Mouse (Mus musculus) testis, adult 2 months (tissue): ENCODE data around the gene Smg9. TPM values are rescaled to one million over a fixed set of nuclear protein-coding genes. Genes with fewer than 3 reads are reported as not detected.

Experiments used
- H3K27ac ChIP-seq: fragments of 200-500 bp; 2 replicates; pipeline ENCODE4 v1.5.1; 2012; ENCODE audit warnings: low read depth, low read length; ENCODE audit not compliant: control insufficient read depth, insufficient read depth
- H3K27me3 ChIP-seq: fragments of 200-500 bp; 2 replicates; pipeline ENCODE4 v1.6.1; 2012; ENCODE audit warnings: mild to moderate bottlenecking, low read length, moderate library complexity; ENCODE audit not compliant: control insufficient read depth, insufficient read depth
- H3K36me3 ChIP-seq: fragments of 200-500 bp; 2 replicates; pipeline ENCODE4 v1.6.1; 2012; ENCODE audit warnings: mild to moderate bottlenecking, low read length; ENCODE audit not compliant: control insufficient read depth, insufficient read depth
- H3K4me1 ChIP-seq: fragments of 200-500 bp; 2 replicates; pipeline ENCODE4 v1.6.1; 2012; ENCODE audit warnings: low read length; ENCODE audit not compliant: control insufficient read depth, insufficient read depth
- H3K4me3 ChIP-seq: fragments of 200-500 bp; 2 replicates; pipeline ENCODE4 v1.5.1; 2012; ENCODE audit warnings: low read depth, mild to moderate bottlenecking, low read length, moderate library complexity, mixed read lengths; ENCODE audit not compliant: control insufficient read depth
- CTCF ChIP-seq: fragments of 200-500 bp; IDR thresholded peaks from 2 replicates; pipeline ENCODE4 v1.5.1; 2012; ENCODE audit warnings: low read depth, mild to moderate bottlenecking, inconsistent platforms, low read length, moderate library complexity; ENCODE audit not compliant: control insufficient read depth, insufficient read depth, insufficient replicate concordance
- POLR2A ChIP-seq: fragments of 200-500 bp; IDR thresholded peaks from 2 replicates; pipeline ENCODE4 v1.6.1; 2012; ENCODE audit warnings: low read depth, mild to moderate bottlenecking, inconsistent platforms, low read length, moderate library complexity; ENCODE audit not compliant: control insufficient read depth
- polyA plus RNA-seq: library from polyadenylated mRNA; depleted of rRNA; stranded (reverse); fragments of >200 nt; gene quantifications from 2 replicates; pipeline ENCODE4 v1.2.3, GENCODE M21; 2012

The Smg9 gene
- polyA plus RNA-seq, 1 experiment = 151 TPM

- no peaks in the 10 kb centered on the region for H3K27me3 ChIP-seq
- peaks cover 7% of the 10 kb centered on the region for H3K4me1 ChIP-seq
- no peak overlapping the region for H3K27ac ChIP-seq
- TF ChIP-seq CTCF = no peak
- no peak for TF ChIP-seq POLR2A
- no peaks in the 10 kb centered on the region for H3K36me3 ChIP-seq
- no peak overlapping the region for H3K4me3 ChIP-seq
Measured at GRCm38 (mm10) chr7:24459440-24459839, 60.0 kb downstream of the Smg9 start.

GRCm38 (mm10) chr7:24459843-24460242, 60.4 kb downstream of the Smg9 start:
- H3K27ac ChIP-seq = no peak overlapping the region
- H3K36me3 ChIP-seq = no peaks in the 10 kb centered on the region
- peaks cover 7% of the 10 kb centered on the region for H3K4me1 ChIP-seq
- no peak for TF ChIP-seq POLR2A
- no peak for TF ChIP-seq CTCF
- H3K27me3 ChIP-seq = no peaks in the 10 kb centered on the region
- no peak overlapping the region for H3K4me3 ChIP-seq

DNA sequence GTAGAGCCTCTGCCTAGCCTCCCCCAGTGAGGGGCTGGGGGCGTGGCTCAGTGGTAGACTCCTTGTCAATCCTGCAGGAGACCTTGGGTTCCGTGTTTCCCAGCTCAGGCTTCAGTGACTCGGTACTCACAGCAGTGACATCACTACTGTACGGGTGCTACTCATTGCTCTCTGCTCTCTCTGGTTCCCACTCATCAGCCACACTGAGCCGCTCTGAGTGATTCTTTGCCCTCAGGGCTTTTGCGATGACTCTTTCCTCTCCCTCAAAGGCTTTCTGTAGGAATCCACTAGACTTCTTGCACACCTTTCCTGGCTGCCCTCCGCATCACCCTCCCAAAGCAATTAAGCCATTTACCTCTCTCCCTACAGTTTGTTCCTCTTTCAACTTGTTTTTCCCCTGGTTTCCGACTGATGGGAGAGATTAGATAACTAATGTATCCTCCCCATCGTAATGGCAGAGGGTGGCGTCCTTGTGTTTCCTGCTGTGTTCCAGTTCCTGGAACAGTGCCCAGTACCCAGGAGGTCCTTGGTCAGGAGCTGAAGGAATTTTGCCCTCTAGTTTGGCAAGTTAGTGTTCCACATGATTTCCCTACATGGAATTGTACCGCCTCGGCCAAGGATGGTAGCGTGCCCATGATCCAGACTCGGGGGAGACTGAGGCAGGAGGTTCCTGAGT, 62.1 kb downstream of the Smg9 start:
- Histone ChIP-seq H3K27ac (no peak overlapping the region), H3K4me1 (peaks cover 7% of the 10 kb centered on the region), H3K36me3 (no peaks in the 10 kb centered on the region), H3K27me3 (no peaks in the 10 kb centered on the region), H3K4me3 (no peak overlapping the region)
- no peak for TF ChIP-seq POLR2A
- no peak for TF ChIP-seq CTCF

- Histone ChIP-seq H3K4me3 (no peak within 1 kb of the TSS), H3K4me1 (peaks cover 7% of the 10 kb centered on the region), H3K27me3 (no peaks in the 10 kb centered on the region), H3K36me3 (no peaks in the 10 kb centered on the region), H3K27ac (no peak within 1 kb of the TSS)
- TF ChIP-seq POLR2A (no peak), CTCF (no peak)
Measured at GRCm38 (mm10) chr7:24462388-24463319, 63.2 kb downstream of the Smg9 start, which contains the start of gene Plaur. TSS of gene Plaur (plus strand) at chr7:24462484.

DNA sequence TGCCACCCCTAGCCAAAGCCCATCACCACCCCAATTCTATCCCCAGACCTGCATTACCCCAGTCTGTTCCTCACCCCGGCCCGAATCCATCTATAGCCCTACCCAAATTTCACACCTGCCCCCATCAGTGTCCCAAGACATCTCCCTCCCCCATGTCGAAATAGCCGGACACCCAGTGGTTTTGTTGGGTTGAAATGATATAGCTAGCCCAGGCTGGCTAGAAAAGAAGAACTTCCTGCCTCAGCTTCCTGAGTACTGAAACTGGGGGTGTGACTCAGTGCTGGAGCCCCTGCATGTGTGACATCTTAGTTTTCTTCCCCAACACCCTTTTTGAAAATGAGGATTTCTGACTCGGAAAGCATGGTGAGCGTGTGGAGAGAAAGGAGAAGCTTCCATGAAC, 67.4 kb downstream of the Smg9 start:
- TF ChIP-seq CTCF (no peak), POLR2A (no peak)
- Histone ChIP-seq H3K4me3 (no peak overlapping the region), H3K27ac (no peak overlapping the region), H3K36me3 (no peaks in the 10 kb centered on the region), H3K27me3 (no peaks in the 10 kb centered on the region), H3K4me1 (peaks cover 5% of the 10 kb centered on the region)

DNA sequence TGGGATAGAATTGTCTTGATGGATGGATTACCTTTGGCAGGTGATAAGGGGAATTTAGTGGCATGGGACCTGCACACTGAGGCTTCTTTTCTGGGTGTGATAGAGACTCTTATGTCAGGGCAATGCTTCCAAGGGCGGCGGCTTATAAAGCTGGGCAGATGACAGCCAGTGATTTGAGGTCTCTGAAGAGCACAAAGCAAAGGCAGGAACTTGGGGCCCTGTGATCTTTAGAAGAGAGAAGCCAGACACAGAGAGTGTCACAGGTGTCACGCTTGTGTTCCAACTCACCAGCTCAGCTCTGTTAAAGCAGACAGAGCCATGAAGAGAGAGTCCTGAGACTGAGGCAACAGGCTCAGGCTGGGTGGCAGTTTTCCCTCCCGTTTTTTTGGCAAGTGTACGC, 68.5 kb downstream of the Smg9 start:
- H3K4me3 ChIP-seq = no peak overlapping the region

GRCm38 (mm10) chr7:24469126-24469525, 69.7 kb downstream of the Smg9 start:
- no peak overlapping the region for H3K27ac ChIP-seq
- H3K4me1 ChIP-seq = peaks cover 8% of the 10 kb centered on the region
- no peaks in the 10 kb centered on the region for H3K27me3 ChIP-seq
- TF ChIP-seq POLR2A = no peak
- peak; percentile 44; the same call in 1 of the 2 replicates for TF ChIP-seq CTCF
- no peak overlapping the region for H3K4me3 ChIP-seq
- H3K36me3 ChIP-seq = no peaks in the 10 kb centered on the region

More for the DNA sequence above, 68.5 kb downstream of the Smg9 start:
- Histone ChIP-seq H3K27ac (no peak overlapping the region), H3K27me3 (no peaks in the 10 kb centered on the region), H3K36me3 (no peaks in the 10 kb centered on the region), H3K4me1 (peaks cover 8% of the 10 kb centered on the region)
- TF ChIP-seq CTCF (no peak), POLR2A (no peak)
